Mouse (Mus musculus): Measurements from ENCODE around the gene Akr1c13. TPM values are rescaled to one million over a fixed set of nuclear protein-coding genes. Genes with fewer than 3 reads are reported as not detected.
"Not testable (repeated sequence)": the region's sequence is repeated elsewhere in the genome, so short reads cannot be mapped to it uniquely, and the experiment has no call there.

Akr1c13 gene
- total RNA-seq (2018; cell fraction: chromatin; rRNA removed): 10 to 100 TPM in 11 of 26 experiments, 1 to 10 TPM in 15; 2.0 to 22.2 (median 9.1) TPM
- total RNA-seq (2018; cell fraction: cytosol; rRNA removed): 10 to 100 TPM; 33.5 to 64.8 (median 51.4) TPM
- total RNA-seq (2018; cell fraction: nucleus; rRNA removed): 10 to 100 TPM in 19 of 26 experiments, 1 to 10 TPM in 7; 5.6 to 29.0 (median 16.2) TPM
- polyA plus RNA-seq (2018): 48.2 to 101 TPM (median 53.9 TPM) in 3 replicates

DNA sequence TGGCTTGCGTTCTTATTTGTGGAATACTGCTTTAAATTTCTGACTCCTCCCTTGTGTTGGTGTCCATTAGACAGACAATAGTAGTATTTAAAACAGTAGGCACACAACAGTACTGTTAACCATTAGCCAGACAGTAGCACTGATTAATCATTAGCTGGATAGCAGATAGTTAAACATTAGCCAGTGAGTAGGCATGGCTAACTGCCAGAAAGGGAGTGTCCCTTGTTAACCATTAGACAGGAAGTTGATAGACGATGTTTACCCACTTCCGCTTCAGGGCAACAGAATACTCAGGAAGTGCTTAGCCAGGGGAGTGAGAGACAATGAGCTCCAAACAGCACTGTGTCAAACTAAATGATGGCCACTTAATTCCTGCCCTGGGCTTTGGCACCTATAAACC lies at the start of gene Akr1c13:
Gene Akr1c13 (plus strand): TSS at position 247 of the 400 bp plus-strand sequence.
- H3K36me3 ChIP-seq (ENCODE audit: inconsistent target): no peaks in the 10 kb centered on the region
- no peaks in the 10 kb centered on the region for H3K79me2 ChIP-seq (ENCODE audit: inconsistent target)
- WGBS (ENCODE audit: missing documents): 0% methylated on average over 2 of the region's 3 CpGs
- H3K27ac ChIP-seq: 0 out of 2 replicates have a peak within 1 kb of the TSS, but pooled peaks have one; percentile 24
- peak within 1 kb of the TSS; percentile 56 for H3K4me3 ChIP-seq (ENCODE audit: inconsistent target)

DNA sequence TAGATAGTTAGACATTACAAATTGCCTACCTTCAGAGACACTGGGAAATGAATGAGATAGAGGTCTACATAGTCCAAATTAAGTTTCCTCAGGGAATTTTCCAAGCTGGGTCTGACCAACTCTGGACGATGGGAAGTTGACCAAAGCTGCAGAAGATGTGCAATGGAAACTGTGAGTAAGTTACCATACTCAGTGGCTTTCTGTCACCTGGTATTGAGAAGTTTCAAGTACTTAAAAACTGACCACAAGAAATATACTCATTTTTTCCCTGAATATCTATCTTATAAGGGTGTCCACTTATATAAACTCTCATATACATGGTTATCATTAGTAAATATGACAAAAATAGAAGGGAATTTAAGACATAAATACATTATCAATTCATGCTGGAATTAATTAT lies 46.7 kb upstream of the Akr1c13 start:
- no peaks in the 10 kb centered on the region for H3K36me3 ChIP-seq (ENCODE audit: inconsistent target)
- 79% methylated on average over 1 of the region's 1 CpGs for WGBS (ENCODE audit: missing documents)
- no peak overlapping the region for H3K27ac ChIP-seq
- H3K79me2 ChIP-seq (ENCODE audit: inconsistent target): no peaks in the 10 kb centered on the region
- no peak overlapping the region for H3K4me3 ChIP-seq (ENCODE audit: inconsistent target)

DNA sequence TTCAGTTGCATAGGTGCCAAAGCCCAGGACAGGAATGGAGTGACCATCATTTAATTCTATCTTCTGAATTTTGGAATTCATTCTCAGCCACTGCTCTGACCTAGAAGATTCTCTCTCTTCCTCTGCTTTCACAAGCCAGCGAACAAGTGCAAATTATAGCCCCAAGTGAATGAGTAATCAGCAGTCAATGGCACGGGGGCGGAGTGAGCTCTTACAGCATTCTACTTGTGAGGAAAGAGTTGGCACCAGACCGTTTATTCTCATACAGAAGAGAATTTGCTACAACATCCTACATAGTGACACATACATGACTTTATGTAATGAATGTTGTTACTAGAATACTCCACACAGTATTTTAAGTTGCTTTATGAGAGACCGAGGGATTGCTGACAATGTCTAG lies 40.4 kb upstream of the Akr1c13 start, which contains the start of gene Akr1c18:
Gene Akr1c18 (minus strand): TSS at position 137 of the 400 bp plus-strand sequence.
- H3K36me3 ChIP-seq (ENCODE audit: inconsistent target): no peaks in the 10 kb centered on the region
- H3K79me2 ChIP-seq (ENCODE audit: inconsistent target): no peaks in the 10 kb centered on the region
- 58% methylated on average over 5 of the region's 5 CpGs for WGBS (ENCODE audit: missing documents)
- no peak within 1 kb of the TSS for H3K4me3 ChIP-seq (ENCODE audit: inconsistent target)
- no peak within 1 kb of the TSS for H3K27ac ChIP-seq

DNA sequence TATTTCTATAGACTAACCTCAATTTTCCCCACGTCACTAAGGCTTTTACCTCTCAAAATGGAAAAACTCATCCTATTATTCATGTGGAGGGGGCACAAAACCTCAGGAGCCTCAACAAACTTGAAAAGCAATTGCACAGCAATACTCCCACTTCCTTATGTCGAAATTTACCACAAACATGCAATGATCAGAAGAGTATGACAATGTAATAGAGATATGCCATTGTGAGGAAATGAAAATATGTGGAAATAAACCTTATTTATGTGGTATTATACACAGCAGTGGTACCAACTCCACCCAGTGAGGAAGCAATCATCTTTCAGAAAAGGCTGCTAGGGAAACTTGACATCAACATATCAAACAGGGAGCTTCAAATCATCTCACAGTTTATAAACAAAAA lies 38.0 kb upstream of the Akr1c13 start:
- H3K4me3 ChIP-seq (ENCODE audit: inconsistent target): no peak overlapping the region
- WGBS (ENCODE audit: missing documents): 27% methylated on average over 2 of the region's 2 CpGs
- H3K36me3 ChIP-seq (ENCODE audit: inconsistent target): no peaks in the 10 kb centered on the region
- no peaks in the 10 kb centered on the region for H3K79me2 ChIP-seq (ENCODE audit: inconsistent target)
- H3K27ac ChIP-seq: no peak overlapping the region

DNA sequence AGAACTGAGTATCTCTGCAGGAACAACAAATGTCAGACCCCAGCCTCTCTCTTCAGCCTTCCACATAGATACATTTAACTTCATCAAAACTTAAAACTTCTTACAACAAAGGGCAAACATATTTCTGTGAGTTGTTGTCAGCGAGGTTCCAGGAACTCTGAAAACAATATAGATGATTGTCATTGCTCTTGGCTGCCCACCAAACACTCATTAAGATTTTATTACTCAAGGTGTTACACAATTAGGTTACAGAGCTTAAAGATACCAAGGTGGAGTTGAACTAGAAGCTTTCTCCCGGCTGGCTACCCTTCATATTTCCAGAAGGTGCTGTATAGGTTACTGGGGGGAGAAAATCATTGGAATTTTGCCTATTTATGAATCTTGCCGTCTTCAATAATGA lies 37.4 kb upstream of the Akr1c13 start:
- Histone ChIP-seq H3K4me3 (ENCODE audit: inconsistent target) (no peak overlapping the region), H3K79me2 (ENCODE audit: inconsistent target) (no peaks in the 10 kb centered on the region), H3K36me3 (ENCODE audit: inconsistent target) (no peaks in the 10 kb centered on the region), H3K27ac (no peak overlapping the region)
- 59% methylated on average over 3 of the region's 3 CpGs for WGBS (ENCODE audit: missing documents)

DNA sequence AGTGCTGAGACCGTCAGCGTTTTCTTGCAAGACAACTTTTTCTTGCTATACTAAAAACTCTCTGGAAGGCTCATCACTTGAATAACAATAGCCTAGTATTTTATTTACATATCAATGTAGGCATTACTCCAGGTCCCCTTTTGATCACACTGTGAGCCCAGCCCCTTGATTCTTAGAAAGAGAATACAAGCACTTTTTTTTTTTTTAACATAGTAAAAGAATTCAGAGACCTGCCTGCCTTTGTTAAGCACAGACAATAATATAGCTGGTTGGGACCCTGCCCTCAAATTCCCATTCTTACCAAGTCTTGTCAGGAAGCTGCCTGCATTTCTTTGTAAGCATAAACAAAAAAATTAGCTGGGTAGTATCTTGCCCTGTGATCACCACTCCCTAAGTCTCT lies 35.7 kb upstream of the Akr1c13 start:
- no peak overlapping the region for H3K27ac ChIP-seq

DNA sequence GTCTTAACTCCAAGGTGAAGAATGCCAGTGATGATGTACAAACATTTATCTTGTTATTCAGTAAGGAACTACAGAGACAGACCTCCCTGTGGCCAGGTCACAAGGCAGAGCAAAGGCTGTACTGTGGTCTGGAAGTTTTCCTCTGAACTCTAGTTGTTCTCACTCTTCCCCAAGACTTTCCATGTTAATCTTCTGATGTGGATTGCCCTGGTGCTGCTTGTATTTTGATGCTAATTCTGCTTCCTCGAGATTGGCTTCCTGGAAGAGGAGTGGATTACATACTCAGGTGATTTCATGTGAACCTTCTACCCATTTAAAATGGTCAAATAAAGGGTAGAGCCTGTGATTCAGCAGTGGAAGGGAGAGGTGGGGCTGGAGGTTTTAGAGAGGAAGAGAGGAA lies 22.9 kb upstream of the Akr1c13 start:
- WGBS (ENCODE audit: missing documents): 63% methylated on average over 1 of the region's 1 CpGs
- no peak overlapping the region for H3K4me3 ChIP-seq (ENCODE audit: inconsistent target)
- no peaks in the 10 kb centered on the region for H3K36me3 ChIP-seq (ENCODE audit: inconsistent target)
- H3K27ac ChIP-seq: no peak overlapping the region
- no peaks in the 10 kb centered on the region for H3K79me2 ChIP-seq (ENCODE audit: inconsistent target)

More for the DNA sequence above, 35.7 kb upstream of the Akr1c13 start:
- no peak overlapping the region for H3K4me3 ChIP-seq (ENCODE audit: inconsistent target)
- WGBS (ENCODE audit: missing documents): 55% methylated on average over 2 of the region's 2 CpGs
- H3K79me2 ChIP-seq (ENCODE audit: inconsistent target): no peaks in the 10 kb centered on the region
- no peaks in the 10 kb centered on the region for H3K36me3 ChIP-seq (ENCODE audit: inconsistent target)

DNA sequence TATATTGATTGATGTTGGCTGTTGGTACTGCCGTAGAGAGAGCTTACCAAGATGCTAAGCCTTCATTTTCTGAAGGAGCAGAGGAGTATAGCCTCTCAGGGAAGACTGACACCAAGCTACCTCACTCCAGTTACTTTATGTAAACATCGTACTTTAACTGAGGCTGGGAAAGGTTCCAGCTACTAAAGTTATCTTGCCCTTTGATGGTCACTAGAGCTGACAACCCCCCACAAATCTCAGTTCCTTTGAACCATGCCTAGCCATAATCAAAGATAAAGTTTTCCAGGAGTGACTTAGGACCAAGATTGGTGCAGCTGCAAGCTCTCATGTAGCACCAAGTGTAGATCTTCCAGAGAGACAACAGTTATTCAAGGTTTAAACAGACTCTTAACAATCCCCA lies 18.0 kb upstream of the Akr1c13 start:
- Histone ChIP-seq H3K79me2 (ENCODE audit: inconsistent target) (no peaks in the 10 kb centered on the region), H3K27ac (no peak overlapping the region), H3K36me3 (ENCODE audit: inconsistent target) (no peaks in the 10 kb centered on the region), H3K4me3 (ENCODE audit: inconsistent target) (no peak overlapping the region)
- 74% methylated on average over 2 of the region's 2 CpGs for WGBS (ENCODE audit: missing documents)

DNA sequence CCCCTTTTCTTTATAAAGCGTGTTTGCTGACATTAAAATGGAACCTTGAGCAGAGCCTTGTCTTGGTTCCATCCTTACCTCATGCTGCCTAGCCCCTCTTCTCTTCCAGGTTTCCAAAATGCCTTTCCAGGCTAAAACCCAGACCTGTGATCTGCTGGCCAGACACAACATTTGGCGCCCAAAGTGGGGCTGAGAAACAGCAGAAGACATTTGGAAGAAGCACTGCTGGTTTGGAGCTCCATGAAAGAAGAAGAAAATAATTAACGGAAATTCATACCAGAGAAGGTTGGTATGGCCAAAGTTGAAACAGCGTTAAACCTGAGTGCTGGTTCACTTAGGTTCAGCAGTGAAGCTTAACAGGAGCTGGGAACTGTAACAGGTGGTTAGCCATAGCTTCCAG lies 9.6 kb upstream of the Akr1c13 start:
- not testable (repeated sequence) for H3K27ac ChIP-seq; H3K36me3 ChIP-seq (ENCODE audit: inconsistent target); H3K4me3 ChIP-seq (ENCODE audit: inconsistent target); H3K79me2 ChIP-seq (ENCODE audit: inconsistent target)
- WGBS (ENCODE audit: missing documents): 96% methylated on average over 4 of the region's 4 CpGs

DNA sequence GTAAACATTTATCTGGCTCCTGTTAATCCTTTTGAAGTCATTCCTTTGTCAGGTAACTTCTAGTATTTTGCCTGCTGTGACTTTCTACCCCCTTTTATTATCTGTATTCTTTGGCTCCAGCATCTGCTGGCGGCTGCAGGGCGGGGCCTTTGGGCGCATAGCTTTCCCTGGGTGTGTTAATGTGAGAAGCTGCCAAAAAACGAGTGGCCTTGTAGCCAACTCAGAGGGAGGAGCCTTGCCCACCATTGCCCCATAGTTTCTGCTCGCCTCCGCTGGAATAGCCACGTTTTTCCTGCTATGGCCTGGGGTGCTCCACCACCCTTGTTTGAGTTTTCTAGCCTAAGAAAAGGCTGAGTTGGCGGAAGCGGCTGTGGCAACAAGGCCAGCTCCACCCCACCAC lies 7.8 kb upstream of the Akr1c13 start:
- WGBS (ENCODE audit: missing documents): 90% methylated on average over 9 of the region's 9 CpGs
- Histone ChIP-seq H3K36me3 (ENCODE audit: inconsistent target) (no peaks in the 10 kb centered on the region), H3K4me3 (ENCODE audit: inconsistent target) (no peak overlapping the region), H3K27ac (no peak overlapping the region), H3K79me2 (ENCODE audit: inconsistent target) (no peaks in the 10 kb centered on the region)

DNA sequence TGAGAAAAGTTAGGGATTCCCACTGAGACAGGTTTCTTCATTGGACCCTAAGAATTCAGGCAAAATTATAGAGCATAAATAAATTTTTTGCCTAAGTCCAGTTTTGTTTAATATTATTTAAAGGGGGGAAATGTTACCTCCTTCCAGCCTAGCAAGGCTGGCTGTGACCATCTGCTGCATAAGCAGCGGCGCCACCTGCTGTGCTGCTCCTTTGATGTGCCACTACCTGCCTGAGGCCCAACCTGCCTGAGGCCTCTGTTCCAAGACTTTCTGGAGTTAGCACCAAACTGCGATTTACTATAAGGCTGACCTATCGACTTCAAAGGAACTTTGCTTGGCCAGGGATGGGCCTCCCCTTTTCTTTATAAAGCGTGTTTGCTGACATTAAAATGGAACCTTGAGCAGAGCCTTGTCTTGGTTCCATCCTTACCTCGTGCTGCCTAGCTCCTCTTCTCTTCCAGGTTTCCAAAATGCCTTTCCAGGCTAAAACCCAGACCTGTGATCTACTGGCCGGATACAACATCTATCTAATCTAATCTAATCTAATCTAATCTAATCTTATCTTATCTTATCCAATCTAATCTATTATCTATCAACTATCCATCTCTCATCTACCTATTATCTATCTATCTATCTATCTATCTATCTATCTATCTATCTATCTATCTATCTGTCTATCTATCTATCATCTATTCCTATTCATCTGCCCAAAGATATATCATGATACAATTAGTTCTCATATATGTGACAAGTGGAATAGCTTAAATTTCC lies 4.1 kb upstream of the Akr1c13 start:
- not testable (repeated sequence) for H3K36me3 ChIP-seq (ENCODE audit: inconsistent target); H3K79me2 ChIP-seq (ENCODE audit: inconsistent target); H3K27ac ChIP-seq; H3K4me3 ChIP-seq (ENCODE audit: inconsistent target)
- 83% methylated on average over 7 of the region's 7 CpGs for WGBS (ENCODE audit: missing documents)

DNA sequence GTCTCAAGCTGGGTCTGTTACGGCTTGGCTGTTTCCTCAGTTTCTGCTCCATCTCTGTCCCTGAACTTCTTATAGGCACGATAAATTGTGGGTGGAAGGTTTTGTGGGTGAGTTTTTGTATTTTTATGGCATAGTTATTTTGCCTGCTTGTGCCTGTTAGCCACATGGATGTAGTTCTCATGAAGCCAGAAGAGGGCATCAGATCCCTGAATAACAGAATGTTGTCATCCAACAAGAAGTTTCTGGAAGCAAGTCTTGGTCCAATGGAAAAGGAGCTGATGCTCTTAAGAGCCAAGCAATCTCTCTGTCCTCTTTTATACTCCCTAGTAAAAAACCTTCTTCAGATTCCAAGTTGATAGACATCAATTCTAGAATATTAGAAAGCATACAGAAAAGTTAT lies 2.8 kb upstream of the Akr1c13 start:
- Histone ChIP-seq H3K79me2 (ENCODE audit: inconsistent target) (no peaks in the 10 kb centered on the region), H3K36me3 (ENCODE audit: inconsistent target) (no peaks in the 10 kb centered on the region), H3K4me3 (ENCODE audit: inconsistent target) (no peak overlapping the region), H3K27ac (no peak overlapping the region)
- WGBS (ENCODE audit: missing documents): 80% methylated on average over 2 of the region's 2 CpGs

DNA sequence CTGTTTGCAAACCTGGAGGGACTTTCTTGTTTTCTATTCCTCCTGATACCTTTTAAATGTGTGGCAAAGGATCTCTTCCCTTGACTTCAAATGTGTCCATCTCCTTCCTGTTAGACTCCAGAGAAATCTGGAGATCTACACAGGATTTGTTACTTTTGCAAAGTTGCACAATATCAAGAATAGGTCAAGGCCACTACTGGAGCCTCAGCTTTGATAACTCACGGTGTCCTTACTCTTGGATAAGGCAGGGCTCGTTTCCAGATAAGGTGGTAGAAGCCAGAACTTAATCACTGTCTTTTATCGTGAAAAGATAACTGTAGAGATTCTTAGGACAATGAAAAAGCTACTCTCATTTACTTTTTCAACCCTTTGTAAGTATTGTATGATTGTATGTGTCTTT lies 1.6 kb downstream of the Akr1c13 start:
- Histone ChIP-seq H3K79me2 (ENCODE audit: inconsistent target) (no peaks in the 10 kb centered on the region), H3K36me3 (ENCODE audit: inconsistent target) (peaks cover 5% of the 10 kb centered on the region), H3K4me3 (ENCODE audit: inconsistent target) (no peak overlapping the region), H3K27ac (no peak overlapping the region)
- WGBS (ENCODE audit: missing documents): 100% methylated on average over 3 of the region's 3 CpGs

DNA sequence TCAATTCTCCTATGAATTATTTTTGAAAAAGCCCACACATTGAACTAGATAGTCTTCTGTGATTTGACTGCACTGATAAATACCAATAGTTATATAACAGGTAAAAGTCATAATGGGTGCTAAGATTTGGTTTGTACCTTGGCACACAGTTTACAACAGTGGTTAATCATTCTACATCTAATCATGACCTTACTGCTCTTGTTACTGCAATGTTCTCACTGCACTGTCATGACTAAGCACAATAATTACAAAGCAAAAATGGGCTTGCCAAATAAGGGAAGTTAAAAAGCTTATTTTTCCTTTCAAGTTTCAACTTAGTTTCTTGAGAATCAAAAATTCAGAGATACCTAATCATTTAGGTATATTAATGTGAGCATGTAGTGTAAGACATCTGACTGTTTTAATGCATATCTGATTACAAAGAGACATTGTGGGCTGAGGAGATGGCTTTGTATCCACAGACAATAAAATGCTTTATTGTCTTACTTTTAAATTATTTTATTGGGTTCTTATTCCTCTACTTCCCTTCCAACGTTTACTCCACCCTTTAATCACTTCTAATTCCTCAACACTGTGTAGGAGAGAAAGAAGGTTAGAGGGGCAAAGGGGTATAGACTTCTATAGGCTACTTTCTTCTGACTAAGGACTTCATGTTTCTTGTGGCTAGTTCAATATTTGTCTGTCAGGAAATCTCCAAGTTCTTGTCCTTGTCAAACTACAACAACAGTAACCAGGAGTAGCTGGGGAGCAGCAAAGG lies 15.4 kb downstream of the Akr1c13 start:
- 0% methylated on average over 1 of the region's 1 CpGs for WGBS (ENCODE audit: missing documents)
- no peak overlapping the region for H3K27ac ChIP-seq
- H3K79me2 ChIP-seq (ENCODE audit: inconsistent target): no peaks in the 10 kb centered on the region
- no peak overlapping the region for H3K4me3 ChIP-seq (ENCODE audit: inconsistent target)
- H3K36me3 ChIP-seq (ENCODE audit: inconsistent target): peaks cover 7% of the 10 kb centered on the region; the same call in 1 of the 2 replicates
